Mouse (Mus musculus) spleen, postnatal 36 days (tissue): ENCODE results near the gene Gm26602.

Experiments used
- DNase-seq, 2 experiments: peaks; one replicate each; pipeline ENCODE4 v3.0.0; 2022; ENCODE audit warnings: low spot score in 2 of 2, mixed read lengths in 1 of 2

The Gm26602 gene

DNA sequence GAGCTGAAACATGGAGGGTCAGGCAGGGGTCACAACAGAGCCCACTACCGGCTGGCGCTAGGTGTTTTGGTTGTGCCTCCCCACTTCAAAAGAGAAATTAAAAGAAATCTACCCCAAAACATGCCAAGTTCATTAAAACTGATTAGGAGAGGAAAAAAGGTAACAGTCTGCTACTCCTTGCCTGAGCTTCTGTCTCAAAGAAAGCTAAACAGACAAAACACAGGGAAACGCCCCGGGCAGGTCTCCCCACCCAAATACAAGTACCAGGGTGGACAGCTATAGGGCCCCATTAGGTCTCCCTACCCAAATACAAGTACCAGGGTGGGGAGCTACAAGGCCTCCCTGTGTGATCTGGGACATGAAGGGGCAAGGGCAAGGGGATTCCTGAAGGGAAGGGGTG, at the start of gene Gm26602:
Gm26602 (plus strand) TSS at position 301 of the 400 bp plus-strand sequence.
- no peak for DNase-seq

DNA sequence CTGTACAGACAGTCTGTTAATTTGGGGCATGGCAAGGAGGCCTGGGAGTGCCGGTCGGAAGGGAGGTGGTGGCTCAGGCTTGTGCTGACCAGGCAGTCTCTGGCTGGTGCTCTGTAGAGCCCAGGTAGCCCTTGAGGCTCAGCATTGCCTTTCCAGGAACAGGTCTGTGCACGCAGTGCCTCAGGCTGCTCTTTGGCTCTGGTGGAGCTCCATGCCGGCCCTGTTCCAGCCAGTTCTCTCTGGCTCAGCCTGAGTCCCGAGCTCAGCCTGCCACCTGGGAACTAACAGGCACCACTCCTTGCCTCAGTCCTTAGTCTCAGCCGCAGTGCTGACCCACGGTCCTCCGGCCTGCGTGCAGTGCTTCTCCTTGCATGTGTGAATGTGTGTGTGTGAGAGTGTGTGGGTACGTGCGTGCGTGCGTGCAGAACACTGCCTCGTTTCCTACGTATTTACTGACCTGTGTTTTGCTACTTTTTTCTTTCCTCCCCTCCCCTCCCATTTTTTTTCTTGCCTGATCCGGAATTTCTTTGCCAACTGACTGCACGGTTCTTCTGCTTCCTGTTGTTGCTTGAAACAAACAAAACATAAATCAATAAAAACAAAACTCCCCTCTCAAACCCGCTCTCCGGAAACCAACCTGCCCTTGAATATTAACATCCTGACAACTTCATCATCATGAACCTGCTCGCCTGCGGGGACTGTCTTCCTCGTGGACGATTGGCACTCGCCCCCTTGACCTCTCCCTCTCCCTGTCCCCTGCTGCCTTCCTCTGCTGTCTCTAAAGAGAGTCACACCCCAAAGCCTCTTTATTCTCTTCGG, 49.2 kb upstream of the Gm26602 start:
- no peak for DNase-seq

DNA sequence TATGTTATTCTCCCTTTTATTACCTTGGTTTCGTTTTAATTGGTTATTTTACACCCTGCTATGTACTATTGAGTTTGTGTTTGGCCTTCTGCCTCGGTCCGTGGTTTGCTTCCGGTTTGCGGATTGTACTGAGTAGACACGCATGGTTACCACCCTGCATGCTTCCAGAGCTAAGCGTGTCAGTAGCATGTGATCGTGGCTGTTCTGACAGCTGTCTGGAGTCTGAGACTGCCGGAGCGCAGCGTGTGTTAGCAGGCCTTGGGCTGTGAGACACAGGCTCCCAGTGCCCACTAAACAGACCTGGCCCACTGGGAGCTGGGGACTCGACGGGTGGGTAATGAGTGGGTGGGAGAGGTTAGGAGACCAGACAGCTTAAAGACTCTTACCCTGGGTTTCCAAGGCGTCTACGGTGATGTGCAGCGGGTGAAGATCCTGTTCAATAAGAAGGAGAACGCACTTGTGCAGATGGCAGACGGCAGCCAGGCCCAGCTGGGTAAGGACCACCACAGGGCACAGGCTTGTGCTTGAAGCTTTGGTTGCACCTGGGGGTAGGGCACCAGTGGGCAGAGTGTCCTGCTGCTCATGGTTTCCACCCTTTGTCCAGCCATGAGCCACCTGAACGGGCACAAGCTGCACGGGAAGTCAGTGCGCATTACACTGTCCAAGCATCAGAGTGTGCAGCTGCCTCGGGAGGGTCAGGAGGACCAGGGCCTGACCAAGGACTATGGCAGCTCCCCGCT, 48.4 kb upstream of the Gm26602 start:
- DNase-seq = no peak

DNA sequence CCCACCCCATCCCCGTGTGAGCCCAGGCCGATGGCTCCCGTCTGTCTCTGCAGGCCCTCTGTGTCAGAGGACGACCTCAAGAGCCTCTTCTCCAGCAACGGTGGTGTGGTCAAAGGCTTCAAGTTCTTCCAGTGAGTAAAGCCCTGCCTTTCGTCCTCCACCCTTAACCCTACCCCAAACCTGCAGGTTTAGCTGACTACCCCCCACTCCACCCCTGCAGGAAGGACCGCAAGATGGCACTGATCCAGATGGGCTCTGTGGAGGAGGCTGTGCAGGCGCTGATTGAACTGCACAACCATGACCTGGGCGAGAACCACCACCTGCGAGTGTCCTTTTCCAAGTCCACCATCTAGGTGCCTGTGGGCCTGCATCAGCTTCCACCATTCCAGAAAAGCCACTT, 47.7 kb upstream of the Gm26602 start:
- no peak for DNase-seq

DNA sequence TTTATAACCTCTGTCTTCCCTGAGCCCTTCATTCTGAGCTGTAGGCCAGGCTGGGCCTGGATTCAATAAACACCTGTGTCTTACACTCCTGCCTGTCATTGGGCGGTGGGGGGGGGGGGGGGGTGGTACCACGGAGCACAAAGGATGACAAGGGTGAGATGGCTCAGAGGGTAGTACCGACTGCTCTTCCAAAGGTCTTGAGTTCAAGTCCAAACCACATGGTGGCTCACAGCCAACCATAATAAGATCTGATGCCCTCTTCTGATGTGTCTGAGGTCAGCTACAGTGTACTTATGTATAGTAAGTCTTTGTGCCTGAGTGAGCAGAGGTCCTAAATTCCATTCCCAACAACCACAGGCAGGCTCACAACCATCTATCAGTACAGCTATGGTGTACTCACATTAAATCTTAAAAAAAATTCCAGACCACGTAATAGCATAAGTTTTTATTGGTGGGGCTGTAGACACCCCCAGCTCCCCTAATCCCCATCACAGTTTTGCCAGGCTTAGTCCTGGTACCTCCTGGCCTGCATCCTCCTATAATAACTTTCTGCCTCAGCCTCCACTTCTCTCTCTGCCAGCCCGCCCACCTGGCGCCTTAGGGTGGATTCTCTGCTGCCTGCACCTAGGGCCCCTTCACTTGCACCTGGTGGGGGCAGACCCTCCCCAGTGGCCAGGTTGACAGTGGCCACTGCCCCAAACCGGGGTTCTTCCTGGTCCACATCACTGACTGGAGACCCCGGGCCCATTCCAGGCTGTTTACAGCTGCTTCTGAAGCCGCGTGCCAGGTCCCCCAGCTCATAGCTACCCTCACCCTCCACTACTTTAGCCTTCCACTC, 46.1 kb upstream of the Gm26602 start:
- no peak for DNase-seq

DNA sequence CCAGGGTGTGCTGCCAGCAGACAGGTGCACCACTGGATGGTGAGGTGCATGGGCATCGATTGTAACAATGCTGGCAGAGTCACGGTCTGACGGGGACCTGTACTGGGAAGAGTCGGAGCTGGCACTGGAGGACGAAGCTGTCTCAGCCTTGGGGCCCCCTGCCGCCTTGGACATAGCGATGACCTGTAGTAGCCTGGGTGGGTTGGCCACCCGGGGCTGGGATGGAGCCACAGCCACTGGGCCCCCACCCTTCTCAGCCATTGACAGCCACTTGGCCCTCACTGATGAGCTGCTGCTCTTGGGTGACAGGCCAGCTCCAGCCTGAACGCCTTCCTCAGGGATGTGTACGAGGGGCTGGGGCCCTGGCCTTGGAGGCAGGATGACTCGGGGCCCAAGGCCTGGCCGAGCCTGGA, 45.5 kb upstream of the Gm26602 start:
- no peak for DNase-seq

DNA sequence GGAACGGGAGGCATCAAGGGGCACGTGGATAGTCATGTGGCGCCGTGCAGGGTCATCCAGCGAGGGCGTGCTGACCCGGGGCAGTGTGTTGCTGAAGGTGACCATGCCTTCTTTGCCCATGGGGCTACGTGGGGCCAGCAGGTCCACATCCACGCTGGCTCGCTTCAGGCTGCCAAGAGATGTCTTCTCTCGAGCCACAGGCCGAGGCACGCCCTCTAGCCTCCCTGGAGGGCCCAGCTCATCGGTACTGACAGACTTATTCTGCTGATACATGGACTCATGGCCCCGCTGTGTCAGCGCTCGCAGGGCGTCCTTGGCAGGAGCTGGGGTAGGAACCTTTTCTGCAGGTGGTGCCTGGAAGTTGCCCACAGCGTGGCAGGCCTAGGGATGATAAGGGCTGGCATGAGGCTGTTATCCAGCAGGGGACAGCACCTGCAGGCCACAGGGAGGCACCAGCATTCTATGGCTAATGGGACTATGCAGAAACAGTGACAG, 44.8 kb upstream of the Gm26602 start:
- DNase-seq = no peak

DNA sequence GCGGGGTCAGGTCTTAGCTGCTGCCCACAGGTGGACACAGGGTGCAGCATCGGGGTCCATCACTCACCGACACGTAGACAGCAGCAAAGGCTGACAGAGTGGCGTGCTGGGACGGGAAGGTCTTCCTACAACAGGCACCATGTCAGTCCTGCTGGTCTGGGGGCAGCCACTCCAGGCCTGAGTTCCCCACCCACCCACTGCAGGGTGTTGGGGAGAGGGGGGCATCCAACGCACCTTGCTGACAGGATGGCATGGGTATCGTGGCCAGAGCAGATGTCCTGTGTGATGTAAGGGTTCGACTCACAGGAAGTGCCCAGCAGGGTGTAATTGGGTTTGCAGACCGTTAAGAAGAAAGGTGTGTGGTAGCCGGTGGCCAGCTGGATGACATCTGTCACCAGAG, 44.1 kb upstream of the Gm26602 start:
- no peak for DNase-seq

DNA sequence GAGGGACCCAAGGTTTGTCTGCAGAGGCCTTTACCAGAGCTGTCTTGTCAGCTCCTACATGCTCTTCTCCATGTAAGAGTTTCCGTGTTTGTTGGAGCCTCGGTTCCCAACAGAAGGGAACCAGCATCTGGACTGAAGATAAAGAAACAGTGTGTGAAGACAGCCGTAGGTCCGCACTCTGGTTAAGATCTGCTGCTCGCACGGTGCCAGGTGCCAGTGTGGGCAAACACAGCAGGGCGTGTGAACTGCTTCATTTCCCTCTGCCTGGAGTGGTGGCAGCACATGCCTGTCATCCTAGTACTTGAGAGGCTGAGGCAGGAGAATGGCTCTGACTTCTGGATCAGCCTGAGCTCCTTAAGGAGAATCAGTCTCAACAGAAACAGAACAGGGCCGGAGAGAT, 38.8 kb upstream of the Gm26602 start:
- DNase-seq = no peak

DNA sequence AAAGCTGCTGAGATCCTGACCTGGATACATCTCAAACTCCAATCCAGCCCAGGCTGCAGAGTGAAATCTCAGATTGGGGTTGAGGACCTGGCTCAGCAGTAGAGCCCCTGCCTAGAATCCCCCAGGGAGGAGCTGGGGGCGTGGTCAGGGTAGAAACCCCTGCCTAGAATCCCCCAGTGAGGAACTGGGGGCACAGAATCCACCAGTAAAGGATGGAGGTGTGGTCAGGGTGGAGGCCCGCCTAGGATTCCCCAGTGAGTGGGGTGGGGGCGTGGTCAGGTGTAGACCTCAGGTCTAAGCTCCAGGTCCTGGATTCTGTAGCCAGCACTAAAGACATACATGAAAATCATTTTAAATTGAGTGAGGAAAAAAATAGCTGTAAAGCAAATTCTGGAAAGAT, 37.8 kb upstream of the Gm26602 start:
- no peak for DNase-seq

DNA sequence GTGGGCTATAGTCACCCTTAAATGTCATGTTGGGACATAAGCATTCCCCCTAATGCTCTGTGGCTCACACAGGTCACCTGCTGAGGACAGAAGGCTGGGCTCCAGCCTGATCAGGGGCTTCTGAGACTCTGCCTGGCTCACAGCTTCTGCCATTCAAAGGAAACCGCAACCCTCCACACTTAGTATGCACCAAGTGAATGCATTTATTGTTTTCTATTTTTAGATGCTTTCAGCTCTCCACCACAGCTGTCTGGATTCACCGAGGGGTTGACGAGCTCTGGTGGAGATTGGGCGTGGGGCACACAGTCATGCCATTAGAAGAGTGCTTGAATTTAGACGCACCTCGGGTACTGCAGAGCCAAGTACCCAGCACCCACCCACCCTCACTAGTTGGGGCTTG, 37.3 kb upstream of the Gm26602 start:
- DNase-seq = no peak

DNA sequence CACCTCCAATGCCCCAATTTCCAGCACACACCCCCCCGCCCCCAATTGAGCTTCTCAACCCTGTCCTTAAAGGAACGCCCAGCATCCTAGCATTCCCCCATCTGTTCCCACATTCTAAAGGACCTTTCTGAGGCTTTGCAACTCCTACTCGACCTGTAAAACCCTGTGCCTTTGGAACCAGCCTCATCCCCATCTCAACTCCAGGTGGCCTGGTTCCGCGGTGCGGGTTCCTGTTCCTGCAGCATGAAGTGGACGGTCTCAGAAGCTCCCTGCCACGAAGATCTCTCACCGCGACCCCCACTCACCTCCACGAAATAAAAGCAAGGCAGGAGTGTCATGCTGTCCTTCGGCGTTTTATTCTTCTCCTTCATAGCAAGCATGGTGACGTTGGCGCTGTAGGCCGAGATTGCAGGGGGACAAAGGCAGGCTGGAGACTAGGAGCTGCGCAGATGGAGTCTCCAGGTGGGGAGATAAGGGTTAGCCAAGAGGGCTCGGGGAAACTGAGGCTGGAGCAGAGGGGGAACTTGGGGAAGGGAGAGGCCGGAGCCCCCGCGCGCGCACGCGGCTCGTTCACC, 36.9 kb upstream of the Gm26602 start:
- no peak for DNase-seq

DNA sequence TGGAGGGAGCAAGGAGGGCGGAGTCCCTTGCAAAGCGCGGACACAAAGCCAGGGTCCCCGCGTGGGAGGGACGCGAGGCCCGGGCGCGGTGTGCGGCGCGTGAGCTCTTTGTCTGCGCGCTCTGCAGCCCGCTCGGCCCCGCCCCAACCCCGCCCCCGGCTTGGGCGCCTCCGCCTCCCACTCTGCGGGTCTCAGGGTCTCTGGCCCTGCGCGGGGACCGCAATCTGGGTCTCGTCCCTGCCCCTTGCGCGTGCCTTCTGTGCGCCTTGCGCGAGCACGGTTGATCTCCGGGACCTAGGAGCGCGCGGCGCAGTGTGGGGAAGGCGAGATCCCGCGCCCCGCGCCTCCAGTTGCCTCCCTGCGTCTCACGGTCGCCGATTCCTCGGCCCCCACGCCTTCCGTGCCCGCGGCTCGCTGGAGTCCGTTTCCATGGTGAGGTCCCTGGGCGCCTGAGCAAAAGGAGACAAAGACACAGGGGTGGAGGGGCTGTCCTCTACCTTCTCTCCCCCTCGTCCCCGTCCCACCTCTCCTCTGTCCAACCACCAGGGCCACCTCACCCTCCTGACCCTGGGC, 36.3 kb upstream of the Gm26602 start, which contains the start of the genes Prtn3 and Plppr3:
Prtn3 (plus strand) TSS at position 187 of the 573 bp plus-strand sequence.
Plppr3 (minus strand) TSS at position 345 of the 573 bp plus-strand sequence.
- no peak for DNase-seq

DNA sequence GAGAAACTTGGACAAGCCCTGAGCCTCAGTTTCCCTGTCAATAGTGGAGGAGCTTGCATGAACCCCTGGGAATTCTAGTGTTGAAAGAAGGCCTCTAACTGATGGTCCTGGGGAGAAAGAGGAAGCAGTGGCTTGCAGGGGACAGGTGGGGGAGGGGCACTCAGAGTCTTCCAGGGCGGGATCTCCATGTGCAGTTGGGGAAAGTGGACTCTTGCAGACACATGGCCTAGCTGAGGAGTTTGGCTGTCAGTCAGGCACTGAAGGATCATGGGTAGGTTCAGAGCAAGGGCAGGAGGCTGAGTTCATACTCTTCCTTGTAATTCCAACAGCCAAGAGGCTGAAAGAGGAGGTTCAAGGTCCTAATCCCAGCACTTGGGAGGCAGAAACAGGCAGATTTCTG, 33.5 kb upstream of the Gm26602 start:
- no peak for DNase-seq

DNA sequence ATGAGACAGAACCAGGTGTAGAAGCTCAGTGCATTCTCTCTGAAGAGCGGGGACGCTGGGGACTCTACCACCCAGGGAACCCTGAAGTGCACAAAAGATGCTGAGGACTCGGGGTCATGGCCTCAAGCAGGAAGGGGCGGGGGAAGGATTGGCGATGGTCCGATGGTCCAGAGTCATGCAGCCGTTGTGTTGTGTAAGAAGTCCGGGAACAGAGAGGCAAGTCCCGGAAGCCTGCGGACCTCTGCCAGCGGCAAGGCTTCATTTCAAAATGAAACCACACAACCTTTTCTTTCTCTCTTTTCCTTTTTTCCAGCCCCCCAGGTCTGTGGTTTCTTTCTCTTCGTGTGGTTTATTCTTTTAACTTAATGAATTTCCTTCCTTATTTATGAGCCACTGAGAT, 32.9 kb upstream of the Gm26602 start:
- peak in 1 of 2 experiments; percentile 51 for DNase-seq

DNA sequence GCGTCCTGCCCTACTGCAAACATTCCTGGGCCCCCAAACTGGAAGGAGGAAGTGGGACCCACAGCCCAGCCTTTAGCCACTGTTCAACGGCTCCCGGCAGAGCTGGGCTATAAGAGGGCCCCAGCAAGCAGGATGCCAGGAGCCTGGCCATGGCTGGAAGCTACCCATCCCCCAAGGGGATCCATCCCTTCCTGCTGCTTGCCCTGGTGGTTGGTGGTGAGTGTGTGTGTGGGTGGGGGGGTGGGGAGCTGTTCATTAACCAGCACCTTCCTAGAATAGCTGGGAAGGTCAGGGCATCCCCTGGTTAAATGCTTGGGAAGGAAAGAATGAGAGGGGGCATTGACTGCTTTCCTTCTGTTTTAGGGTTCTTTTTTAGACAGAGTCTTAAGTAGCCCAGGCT, 31.1 kb upstream of the Gm26602 start:
- DNase-seq = no peak

DNA sequence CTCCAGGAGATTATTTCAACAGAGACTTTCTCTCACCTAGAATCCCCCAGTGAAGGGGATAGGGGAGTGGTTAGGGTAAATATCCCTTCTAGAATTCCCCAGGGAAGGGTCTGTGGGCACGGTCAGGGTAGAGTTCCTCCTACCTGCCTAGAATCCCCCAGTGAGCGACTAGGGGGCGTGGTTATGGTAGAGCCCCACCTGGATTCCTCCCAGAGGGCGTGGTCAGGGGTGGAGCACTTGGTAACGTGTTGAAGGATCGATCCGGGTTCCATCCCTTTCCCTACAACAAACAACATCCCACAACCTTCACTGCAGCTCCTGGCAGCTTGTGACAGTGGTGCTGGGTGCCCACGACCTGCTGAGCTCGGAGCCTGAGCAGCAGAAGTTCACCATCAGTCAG, 29.9 kb upstream of the Gm26602 start:
- DNase-seq = peak; percentile 47 to 58

DNA sequence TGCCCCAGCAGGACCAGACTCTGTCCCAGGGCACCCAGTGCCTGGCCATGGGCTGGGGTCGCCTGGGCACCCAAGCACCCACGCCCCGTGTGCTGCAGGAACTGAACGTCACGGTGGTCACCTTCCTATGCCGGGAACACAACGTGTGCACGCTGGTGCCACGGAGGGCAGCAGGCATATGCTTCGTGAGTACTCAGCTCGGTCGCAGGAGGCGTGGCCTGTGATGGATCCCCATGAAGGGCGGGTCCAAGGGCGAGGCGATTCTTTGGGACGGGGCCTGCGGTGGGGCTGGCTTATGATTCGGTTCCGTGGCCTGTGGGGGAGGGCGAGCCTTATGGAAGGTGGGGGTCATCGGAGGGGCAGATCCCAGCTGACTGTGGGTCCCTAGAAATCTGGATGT, 28.7 kb upstream of the Gm26602 start:
- no peak for DNase-seq

DNA sequence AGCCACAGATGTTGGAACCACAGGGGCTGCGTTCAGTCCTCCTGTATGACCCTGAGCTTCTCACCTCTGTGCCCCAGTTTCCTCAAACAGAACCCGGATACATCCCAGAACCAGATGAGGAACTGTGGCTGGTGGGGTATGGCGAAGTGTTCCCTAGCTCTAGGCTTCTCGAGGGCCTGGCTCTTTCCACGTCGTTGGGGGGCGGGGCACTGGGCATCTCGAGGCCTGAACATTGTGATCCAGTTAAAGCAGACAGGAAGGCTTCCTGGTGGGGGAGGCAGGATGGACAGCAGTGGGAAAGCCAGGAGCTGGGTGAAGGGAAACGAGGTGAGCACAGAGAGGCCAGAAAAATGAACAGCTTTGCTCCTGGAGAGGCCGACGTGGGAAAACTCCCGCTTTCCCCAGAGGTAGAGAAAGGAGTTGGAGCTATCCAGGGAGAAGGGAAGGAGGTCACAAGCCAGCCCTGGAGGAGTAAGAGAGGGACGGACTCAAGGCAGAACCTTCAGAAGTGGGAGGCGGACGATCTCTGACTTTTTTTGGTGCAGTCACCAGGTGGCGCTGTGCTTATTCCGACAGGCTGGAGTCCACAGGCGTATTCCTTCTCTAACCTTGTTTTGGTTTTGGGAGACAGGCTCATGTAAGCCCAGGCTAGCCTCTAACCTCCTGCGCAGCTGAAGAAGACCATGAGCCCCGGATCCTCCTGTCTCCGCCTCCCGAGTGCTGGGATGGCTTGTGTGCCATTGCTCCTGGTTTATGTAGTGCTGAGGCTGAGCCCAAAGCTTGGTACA, 27.2 kb upstream of the Gm26602 start:
- DNase-seq = peak; percentile 50 to 71

DNA sequence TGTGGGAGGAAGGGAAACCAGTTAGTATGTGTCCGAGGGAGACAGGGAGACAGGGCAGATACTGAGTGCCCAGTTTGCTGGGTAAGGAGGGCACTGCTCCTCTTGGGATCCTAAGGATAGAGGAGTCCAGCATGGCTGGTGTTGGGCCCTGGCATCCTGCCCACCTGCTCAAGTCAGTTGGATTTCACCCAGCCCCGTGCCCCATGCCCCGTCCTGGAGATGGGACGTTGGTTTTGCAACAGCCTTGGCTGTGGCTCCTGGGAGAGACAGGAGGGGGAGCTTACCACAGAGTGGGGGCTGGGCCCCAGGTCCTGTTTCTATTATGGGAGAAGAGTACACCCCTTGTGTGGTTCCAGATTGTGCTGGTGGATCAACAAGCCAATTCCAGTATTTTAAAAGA, 26.2 kb upstream of the Gm26602 start:
- DNase-seq = no peak
